Mouse (Mus musculus) cerebellum, postnatal 14 days (tissue): ENCODE measurements around the gene Necap2.

ENCODE experiments used
- DNase-seq, 2 experiments: peaks; one replicate each; pipeline ENCODE4 v3.0.0; 2021; ENCODE audit warnings: mixed read lengths in 2 of 2

Necap2 gene

GRCm38 (mm10) chr4:141077681-141078509, at the start of gene Necap2:
Necap2 (minus strand) TSS chr4:141078357.
- peak; percentile 97 to 98 for DNase-seq

DNA sequence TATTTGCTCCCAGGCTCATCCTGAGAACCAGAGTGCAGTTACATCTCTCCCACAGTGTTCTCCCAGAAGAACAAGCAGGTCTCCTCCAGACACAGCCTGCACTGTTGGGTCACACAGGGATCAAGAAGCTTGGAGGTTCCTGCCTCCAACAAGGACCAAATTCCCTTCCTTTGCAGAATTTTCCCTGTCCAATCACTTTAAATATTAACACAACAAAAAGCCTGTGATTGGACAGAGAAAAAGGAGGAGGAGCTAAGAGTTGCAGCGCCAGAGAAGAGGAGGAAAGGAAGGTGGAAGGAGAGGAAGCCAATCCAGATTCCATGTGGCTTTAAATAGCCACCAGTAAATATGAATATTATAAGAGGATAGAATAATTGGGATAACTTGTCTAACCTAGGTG, 44.9 kb upstream of the Necap2 start:
- DNase-seq: no peak

- no peak for DNase-seq
Observed at GRCm38 (mm10) chr4:141122663-141123062, 44.5 kb upstream of the Necap2 start.

GRCm38 (mm10) chr4:141120700-141121099, 42.5 kb upstream of the Necap2 start:
- peak; percentile 73 to 84 for DNase-seq

GRCm38 (mm10) chr4:141118691-141119090, 40.5 kb upstream of the Necap2 start:
- no peak for DNase-seq

- no peak for DNase-seq
Observed at GRCm38 (mm10) chr4:141115398-141115797, 37.2 kb upstream of the Necap2 start.

GRCm38 (mm10) chr4:141114521-141114981, 36.4 kb upstream of the Necap2 start:
- DNase-seq: peak; percentile 65 to 69

DNA sequence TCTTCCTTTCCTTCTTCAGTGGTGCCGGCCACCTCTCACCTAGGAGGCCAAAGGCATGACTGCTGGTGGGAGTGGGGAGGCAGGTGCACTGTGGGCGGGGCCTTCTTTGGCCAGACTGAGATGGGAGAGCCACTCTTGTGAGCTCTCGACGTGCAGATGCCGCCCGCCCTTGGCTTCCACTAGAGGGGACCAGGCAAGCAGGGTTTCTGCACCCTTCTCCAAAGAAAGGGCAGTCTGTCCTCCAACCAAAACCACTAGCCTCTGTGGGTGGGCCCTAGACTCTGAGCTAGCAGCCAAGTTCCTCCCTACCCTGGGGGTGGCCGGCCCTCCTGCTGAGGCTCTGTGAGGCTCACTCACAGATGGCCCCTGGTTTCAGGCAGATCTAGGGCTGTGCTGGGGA, 35.7 kb upstream of the Necap2 start:
- peak in 1 of 2 experiments; percentile 37 for DNase-seq

GRCm38 (mm10) chr4:141108196-141108732, 30.1 kb upstream of the Necap2 start:
- DNase-seq: no peak

DNA sequence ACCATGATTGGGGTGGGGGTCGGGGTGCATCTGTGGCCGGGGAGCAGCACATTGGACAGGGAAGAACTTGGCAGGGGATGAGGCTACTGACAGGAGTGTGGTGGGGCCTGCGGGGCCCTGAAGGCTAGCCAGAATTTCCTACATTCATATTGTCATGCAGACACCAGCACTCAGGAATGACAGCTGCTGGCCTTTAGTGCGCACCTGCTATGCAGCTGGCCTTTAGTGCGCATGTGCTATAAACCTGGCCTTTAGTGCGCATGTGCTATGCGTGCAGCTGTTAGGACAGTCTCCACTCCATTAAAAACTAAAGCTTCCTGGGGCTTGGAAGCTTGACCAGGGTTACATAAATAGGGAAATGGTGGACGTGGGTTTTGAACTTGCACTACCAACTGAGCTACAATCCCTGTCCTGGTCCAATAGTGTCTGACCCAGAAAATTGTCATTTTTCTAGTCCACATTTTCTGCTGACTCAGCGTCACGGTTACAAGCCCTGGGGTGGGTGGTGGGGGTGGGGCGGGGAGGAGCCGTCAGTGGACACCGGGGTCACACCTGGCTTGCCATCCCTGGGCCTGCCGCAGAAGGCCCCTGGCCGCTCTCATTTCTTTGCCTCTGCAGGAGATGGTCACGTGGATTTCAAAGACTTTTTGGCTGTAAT, 28.5 kb upstream of the Necap2 start:
- no peak for DNase-seq

DNA sequence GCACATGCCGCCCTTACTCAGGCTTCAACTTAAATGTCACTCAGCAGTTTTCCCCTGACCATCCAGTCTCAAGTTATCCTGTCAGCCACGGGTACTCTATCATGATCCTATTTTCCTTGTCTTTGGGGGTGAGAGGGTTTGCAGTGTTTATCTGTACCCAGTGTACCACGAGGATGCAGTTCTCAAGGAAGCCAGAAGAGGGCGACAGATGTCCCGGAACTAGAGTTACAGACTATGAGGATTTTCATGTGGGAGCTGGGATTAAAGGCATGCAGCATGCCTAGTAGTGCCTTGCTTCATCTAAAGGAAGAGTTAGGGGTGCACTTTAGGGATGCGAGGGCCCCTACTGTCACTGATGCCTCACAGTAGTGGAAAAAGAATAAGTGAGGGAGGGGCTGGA, 23.7 kb upstream of the Necap2 start:
- DNase-seq: peak in 1 of 2 experiments; percentile 67

DNA sequence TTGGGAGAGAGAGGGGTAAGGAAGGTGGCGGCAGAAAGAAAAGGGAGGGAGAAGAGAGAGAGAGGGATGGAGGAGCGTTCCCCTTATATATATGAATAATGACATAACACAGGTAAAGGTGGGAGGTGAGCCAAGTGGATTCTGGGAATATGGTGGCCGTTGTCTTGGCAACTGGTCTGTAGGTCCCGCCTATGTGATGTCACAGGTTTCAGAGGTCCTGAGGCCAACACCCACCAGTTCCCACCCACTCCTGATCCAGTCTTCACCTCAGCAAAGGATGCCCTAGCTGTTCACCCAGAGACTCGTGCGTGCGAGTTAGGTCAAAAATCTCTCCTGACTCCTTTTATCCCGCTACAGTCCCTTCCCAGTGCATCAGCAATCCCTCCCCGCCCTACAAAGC, 23.1 kb upstream of the Necap2 start:
- DNase-seq: no peak

GRCm38 (mm10) chr4:141099956-141100355, 21.8 kb upstream of the Necap2 start:
- no peak for DNase-seq

DNA sequence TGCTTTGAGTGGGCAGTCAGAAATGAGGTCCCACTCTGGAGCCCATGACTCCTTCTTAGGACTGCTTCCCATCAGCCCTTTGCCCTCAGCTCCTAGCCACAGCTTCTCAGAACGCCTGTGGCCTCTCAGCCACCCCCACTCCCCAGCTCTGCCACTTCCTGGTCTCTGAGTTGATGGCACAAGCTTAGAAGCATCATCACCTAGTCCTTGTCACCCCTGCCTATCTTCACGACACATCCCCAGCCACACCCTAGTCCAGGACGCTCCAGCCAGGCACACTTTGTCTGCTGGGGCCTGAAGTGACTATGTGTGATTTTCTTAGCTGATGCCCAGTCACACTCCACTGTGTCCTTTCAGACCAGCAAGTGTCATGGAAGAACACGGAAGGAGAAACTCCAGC, 20.8 kb upstream of the Necap2 start:
- no peak for DNase-seq

GRCm38 (mm10) chr4:141096710-141097109, 18.6 kb upstream of the Necap2 start:
- no peak for DNase-seq

DNA sequence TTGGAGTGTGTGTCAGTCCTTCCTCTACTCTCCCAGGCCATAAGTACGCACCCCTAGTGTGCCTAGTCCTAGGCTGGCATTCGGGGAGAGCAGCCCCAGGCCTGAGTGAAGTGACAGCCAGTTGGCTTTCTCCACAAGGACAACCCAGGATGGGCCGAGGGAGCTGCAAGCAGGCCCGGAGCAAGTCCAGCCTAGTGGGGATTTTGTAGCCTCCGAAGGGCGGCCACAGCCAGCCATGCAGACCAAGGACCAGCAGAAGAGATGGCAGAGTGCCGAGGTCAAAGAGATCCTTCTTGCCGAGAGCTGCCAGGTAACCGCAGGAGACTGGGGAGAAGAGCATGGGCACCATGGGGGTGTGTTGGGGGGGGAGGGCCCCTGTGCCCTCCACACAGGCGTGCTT, 16.9 kb upstream of the Necap2 start:
- DNase-seq: peak in 1 of 2 experiments; percentile 46

- no peak for DNase-seq
Observed at GRCm38 (mm10) chr4:141088714-141089113, 10.6 kb upstream of the Necap2 start.

DNA sequence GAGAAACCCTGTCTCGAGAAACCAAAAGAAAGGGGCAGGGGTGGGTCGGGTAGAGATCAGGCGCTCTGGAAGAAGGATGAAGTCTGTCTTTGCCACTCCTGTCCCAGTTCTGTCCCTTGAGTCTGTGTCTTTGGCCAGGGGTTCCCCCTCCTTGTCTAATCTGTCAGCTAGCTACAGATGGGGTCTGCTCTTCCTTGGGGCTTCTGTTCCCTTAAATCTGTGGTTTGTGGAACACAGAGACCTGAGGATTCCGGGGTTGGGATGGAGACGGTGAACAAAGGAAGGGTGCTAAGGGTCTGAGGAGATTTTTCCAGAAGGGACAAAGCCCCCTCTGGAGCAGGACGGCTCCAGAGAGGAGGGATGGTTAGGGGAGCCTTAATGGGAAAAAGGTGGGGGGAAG, 9.9 kb upstream of the Necap2 start, which contains the start of gene Spata21:
Gene Spata21, plus strand, starts transcription at position 301 of the 400 bp plus-strand sequence.
- no peak for DNase-seq

GRCm38 (mm10) chr4:141086862-141087261, 8.7 kb upstream of the Necap2 start:
- no peak for DNase-seq

DNA sequence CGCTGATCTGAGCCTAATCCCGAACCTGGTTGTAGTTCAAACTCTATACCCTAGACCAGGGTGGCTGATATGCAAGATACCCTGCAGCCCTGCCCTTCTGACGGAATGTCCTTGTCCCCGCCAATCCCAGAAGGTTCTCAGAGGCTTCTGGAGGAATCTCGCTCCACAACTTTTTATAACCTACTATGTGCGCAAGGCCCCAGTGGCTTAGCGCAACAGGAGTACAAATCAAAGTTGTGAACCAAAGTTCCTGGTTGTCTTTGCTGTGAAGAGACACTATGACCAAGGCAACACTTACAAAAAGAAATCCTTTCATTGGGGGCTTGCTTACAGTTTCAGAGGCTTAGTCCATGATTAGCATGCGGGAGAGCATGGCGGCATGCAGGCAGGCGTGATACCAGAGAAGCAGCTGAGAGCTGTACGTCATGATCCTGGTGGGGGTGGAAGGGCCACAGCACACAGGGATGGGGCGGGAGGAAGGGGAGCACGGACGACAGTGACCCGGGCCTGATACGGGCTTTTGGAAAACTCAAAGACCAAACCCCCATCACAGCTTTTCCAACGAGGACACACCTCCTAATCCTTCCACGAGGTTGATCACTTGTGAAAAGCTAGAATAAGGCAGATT, 467 bp upstream of the Necap2 start:
- no peak for DNase-seq

GRCm38 (mm10) chr4:141076761-141077506, 1.2 kb downstream of the Necap2 start:
- DNase-seq: no peak

DNA sequence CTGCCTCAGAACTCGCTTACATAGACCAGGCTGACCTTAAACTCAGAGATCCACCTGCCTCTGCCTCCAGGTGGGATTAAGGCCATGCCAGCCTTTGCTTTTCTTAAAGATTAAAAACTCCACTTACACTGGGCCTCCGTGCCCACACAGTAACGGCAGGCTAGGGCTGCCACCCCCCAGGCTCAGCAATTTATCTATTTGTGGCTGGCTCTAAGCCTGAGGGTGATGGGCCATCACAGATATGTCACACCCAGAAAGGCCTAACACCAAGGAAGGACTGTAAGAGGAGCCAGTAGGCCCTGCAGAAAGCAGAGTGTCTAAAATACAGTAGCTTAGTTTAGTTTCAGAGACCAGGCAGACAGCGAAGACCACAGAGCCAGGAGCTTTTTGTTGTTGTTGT, 4.0 kb downstream of the Necap2 start:
- no peak for DNase-seq
